Mouse (Mus musculus) heart, adult 8-10 months (tissue): Measurements from ENCODE around the gene Dgkq. TPM values are rescaled to one million over a fixed set of nuclear protein-coding genes. Genes with fewer than 3 reads are reported as not detected.

ENCODE experiments used
- DNase-seq: peaks from one replicate; pipeline ENCODE4 v3.0.0; 2022; ENCODE audit warnings: low spot score
- total RNA-seq, 4 experiments: library from RNA; stranded (reverse); gene quantifications; 2 replicates each; pipeline ENCODE4 v1.2.4; 2022

The Dgkq gene
- 1 to 10 TPM; 5.1 to 8.9 (median 6.1) TPM for total RNA-seq

DNA sequence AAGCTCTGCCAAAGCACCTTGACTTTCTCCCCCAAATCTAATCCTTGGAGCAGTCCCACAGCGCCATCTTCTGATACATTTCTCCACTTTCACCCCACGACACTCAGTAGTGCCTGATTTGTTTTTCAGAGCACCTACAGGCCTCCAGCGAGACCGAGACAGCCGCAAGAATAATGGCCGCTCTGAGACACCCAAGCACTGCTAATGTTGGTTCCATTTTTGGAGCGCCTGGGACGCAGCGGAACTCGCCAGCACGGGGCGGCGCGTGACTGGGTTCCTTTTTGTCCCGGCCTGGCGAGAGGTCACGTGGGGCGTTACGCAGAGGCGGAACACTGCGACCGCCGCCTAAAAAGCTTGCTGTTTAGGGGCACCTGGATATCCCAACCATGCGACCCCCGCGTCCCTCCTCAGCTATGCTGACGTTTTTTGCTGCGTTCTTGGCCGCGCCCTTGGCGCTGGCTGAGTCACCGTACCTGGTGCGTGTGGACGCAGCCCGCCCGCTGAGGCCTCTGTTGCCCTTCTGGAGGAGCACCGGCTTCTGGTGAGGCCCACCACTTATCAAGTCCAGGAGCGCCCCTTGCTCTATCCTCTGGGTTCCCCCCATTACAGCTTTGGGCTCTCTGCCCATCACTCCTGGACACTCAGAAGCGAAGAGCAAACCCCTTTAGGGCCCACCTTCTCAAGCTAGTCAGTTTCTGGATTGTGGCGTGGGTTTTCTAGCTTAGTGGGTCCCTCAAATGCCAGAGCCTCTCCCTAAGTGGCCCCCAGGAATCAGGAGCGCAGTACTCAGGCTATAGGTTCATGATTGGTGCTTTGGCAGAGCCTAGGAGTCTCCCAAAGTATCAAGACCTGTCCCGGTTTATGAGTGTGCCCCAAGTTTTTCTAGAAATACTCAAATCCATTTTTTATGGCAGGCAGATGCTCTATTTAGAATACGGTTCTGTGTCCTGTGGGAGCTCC lies at the start of gene Dgkq:
TSS of gene Dgkq (minus strand) at position 696 of the 960 bp plus-strand sequence.
- peak; percentile 95 for DNase-seq

DNA sequence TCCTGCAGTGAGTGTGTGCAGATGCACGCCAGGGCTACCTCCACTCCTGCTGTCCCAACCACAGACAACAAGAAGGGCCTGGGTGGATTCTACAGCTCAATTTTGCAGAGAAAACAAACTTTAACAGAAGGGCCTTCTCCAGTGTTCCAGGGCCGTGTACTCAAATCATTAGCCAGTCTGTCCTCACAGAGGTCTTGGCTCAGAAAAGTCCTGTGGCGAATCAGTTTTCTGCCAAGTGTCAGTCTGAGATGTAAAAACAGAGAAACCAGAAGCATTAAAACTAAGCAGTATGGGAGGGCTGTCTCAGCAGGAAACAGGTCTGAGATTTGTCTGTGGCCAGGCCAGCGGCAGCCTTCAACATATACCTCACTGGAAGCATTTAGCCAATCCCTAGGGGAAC lies 48.6 kb upstream of the Dgkq start:
- DNase-seq, result no peak

- no peak for DNase-seq
Measured at GRCm38 (mm10) chr5:108715974-108716373, 46.5 kb upstream of the Dgkq start.

DNA sequence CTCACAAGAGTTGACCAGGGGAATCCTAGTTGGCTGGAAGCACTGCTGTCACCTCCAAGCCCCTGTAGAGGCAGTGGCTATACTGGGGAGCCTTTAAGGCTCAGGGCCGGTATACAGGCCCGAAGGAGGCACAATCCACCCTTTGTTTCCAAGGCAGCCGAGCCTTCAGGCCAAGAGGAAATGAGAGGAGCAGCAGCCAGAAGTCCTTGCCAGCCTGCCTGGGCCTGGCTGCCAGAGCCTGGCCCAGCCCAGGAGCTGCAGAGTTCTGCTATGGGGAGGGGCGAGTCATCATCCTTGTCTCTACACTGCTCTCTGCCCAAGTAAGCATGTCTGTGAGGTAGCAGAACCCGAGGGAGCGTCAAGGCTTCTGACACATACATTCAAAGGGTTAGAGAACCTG lies 44.7 kb upstream of the Dgkq start:
- DNase-seq, result no peak

DNA sequence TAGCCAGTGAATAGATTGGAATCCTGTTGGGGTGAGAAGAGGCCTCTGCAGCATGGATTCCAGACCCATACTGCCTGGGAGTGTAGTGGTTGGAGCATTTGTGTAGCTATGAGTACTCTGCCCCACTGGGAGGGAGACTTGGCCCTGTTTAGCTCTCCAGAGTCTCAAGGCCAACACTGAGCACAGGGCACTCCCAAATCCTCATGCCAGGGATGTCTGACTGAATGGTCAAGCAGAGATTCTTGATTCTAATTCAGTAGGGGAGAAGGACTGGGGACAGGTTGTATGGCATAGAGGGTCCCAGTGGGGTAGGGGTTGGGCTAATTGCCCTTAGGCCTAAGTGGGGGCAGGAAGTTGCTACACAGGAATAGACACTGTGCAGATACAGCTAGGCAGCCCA lies 44.2 kb upstream of the Dgkq start:
- DNase-seq, result no peak

DNA sequence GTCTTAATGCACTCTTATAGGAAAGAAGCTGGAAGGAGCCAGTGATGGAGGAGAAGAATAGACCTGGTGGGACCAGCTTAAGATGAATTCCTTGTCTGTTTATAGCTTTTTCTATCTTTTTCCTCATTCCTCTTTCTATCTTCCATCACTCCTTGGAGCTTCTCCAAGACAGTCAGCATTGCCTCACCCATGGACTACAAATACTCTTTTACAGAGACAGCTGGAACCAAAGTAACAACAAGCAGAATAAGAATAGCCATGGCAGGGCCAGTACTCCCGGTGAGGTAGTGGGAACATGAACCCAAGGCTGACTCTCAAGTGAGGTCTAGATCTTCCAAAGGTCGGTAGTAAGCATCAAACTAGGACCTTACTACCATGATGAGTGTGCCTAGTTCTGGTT lies 43.6 kb upstream of the Dgkq start:
- no peak for DNase-seq

DNA sequence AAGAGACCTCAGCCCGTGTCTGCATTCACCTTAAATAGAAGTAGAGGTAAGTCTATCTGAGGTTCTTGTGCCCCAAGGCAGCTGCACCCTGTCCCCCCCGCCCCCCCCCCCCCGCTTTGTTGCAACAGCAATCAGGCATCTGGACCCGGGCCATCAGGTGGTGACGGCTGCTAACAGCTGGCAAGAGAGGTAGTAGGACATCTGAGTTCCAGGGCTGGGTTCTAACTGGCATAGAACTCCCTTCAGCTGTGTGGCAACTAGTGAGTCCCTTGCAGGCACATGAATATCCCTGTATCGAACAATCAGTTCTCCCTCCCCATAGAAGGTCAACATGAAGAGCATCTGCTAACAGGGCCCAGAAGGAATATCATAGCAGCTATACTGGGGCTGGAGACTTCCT lies 42.5 kb upstream of the Dgkq start:
- DNase-seq, result no peak

- DNase-seq, result no peak
Measured at GRCm38 (mm10) chr5:108708981-108709731, 39.7 kb upstream of the Dgkq start.

GRCm38 (mm10) chr5:108708419-108708818 lies 38.9 kb upstream of the Dgkq start:
- DNase-seq, result no peak

DNA sequence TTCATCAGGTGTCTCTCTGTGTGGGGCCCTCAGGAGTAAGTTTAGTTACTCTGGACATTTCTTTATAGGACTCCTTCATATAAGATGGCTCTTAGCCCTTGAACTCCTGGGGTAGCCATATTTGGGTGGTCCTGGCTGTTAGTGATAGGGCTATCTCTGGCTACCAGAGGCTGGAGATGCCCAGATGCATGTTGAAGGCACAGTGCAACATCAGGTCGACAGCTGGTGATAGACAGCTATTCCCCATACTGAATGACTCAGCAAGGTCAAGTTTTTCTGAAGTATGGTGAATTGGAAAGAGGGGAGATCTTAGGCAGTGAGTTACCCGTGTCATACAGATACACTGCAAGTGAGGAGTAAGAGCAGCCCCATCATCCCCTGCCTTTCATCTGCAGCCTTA lies 38.3 kb upstream of the Dgkq start:
- no peak for DNase-seq

- DNase-seq, result no peak
Measured at GRCm38 (mm10) chr5:108703754-108704626, 34.5 kb upstream of the Dgkq start.

DNA sequence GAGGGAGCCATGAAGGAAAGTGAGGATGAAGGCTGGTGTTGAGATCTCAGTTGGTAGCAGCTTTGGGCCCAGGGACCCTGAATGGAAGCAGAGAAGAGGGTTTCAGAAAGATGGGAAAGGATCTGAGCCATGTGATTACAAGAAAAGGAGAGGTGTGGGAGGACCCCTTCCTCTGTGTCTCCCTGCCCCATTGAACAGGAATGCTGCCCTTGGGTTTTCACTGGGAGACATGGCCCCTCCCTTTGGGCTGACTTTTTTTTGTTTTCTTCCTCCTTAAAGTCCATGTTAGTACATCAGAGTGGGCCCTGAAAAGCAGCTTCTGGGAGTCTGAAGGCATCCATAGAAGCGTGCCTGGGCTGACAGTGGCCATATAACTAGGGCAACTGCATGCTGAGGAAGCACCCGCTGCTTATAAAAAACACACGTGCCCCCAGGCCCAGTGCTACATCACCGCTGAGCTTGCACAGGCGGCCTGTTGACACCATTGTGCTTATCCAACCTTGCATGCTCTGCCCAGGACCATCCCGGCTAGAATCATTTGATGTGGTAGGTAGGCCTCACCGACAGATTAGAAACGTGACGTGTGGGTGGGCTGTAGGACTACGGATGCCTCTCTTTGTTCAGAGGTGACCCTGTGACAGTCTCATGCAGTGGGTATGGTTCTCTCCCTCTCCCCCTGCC lies 32.0 kb upstream of the Dgkq start:
- DNase-seq, result no peak

- DNase-seq, result no peak
Measured at GRCm38 (mm10) chr5:108700346-108700745, 30.9 kb upstream of the Dgkq start.

GRCm38 (mm10) chr5:108697341-108697753 lies 27.9 kb upstream of the Dgkq start:
- no peak for DNase-seq

GRCm38 (mm10) chr5:108696542-108696941 lies 27.1 kb upstream of the Dgkq start:
- no peak for DNase-seq

- DNase-seq, result no peak
Measured at GRCm38 (mm10) chr5:108695861-108696260, 26.4 kb upstream of the Dgkq start.

DNA sequence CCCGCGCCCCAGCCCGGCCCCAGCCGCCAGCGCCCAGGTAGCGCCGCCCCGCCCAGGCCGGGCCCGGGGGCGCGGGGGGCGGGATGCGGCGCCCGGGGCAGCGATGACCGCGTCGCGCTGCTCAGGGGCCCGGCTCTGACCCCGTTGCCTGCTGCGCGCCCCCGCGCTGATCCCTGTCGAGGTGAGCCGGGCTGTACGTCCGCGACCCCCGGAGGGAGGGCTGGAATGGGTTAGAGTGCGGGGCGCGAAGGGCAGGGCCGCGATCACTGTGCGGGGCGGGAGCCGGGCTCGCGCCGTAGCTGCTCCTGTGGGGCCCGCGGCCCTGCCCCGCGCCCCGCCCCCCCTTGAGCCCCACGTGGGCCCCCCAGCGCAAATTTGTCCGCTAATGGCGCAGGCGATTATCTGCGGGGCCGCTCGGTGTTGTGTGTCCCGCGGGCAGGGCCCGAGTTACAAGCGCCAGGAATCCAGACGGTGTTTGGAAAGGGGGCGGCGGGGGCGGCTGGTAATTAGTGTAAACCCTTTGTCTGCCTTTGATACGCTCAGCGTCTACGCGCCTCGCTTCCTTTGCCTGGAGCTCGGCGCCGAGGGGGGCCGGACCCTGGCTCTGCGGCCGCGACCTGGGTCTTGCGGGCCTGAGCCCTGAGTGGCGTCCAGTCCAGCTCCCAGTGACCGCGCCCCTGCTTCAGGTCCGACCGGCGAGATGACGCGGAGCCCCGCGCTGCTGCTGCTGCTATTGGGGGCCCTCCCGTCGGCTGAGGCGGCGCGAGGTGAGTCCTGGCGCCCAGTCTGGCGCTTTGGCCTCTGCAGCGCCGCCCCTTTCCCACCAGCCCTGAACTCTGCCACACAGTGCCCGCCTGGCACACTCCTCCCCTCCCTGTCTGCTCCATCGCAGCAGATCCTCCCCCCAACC lies 25.1 kb upstream of the Dgkq start:
- DNase-seq, result no peak

- peak; percentile 79 for DNase-seq
Measured at GRCm38 (mm10) chr5:108693872-108694288, 24.4 kb upstream of the Dgkq start.

GRCm38 (mm10) chr5:108692271-108692670 lies 22.8 kb upstream of the Dgkq start, which contains the start of gene Fgfrl1:
Fgfrl1 (plus strand) TSS chr5:108692382.
- DNase-seq, result no peak

DNA sequence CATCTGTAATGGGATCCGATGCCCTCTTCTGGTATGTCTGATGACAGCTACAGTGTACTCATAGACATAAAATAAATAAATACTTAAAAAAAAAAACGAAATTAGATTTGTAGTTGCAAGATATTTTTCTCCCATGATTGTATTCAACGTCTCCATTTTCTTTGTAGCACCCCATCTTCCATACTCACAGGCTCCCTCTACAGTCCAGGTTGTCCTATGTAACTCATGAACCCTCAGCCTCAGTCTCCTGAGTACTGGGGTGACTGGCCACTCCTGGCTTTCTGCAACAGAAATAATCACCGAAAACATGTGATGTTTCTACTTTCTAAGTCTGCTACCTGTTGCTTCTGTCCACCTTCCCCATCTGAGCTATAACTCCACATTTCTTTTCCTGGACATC lies 21.7 kb upstream of the Dgkq start:
- no peak for DNase-seq
